Mouse (Mus musculus): Measurements from ENCODE around the gene Susd6.

GRCm38 (mm10) chr12:80813872-80814271 is 23.6 kb downstream of the Susd6 start:
- TF ChIP-seq POLR2A (IDR thresholded peaks at IDR 0.05; ENCODE audit: insufficient read depth, low read depth, low read length) (no peak), CTCF (IDR thresholded peaks at IDR 0.05; ENCODE audit: insufficient read depth, low read depth, low read length) (no peak)

All from olfactory bulb, adult 2 months (tissue).